29 mouse cellular contexts compared by ENCODE assay signal in the genomic region with DNA sequence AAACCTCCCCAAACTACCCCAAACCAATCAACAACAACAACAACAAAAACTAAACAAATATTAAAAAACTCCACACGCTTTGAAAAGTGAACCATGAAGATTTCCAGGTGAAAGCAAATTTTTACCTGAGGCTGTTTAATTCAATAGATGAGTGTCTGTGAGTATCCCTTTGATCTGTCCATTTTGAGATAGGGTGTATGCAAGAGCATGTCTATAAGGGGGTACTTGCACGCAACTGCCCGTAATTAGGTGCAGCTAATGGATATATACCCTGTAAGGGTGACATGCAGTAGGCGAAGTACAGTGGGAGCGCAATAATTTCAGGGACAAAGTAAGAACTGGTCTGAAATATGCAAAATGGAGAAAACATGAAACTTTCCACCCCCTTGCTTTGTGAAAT.
"Had no signal": no experiment of that assay in that cellular context is flagged by ENCODE, and none has a peak within 500 bp of the region (broad histone marks: within the 10 kb centered on the region; RNA-seq: fewer than 3 reads in every experiment).

No protein-coding gene starts in this region.

- H3K4me2 ChIP-seq: embryonic facial prominence, embryonic 12.5 days; embryonic facial prominence, embryonic 13.5 days; embryonic facial prominence, embryonic 15.5 days; forebrain, embryonic 12.5 days; forebrain, embryonic 13.5 days; forebrain, embryonic 15.5 days had no signal

- H3K9me3 ChIP-seq: embryonic facial prominence, embryonic 10.5 days; embryonic facial prominence, embryonic 12.5 days; embryonic facial prominence, embryonic 13.5 days; embryonic facial prominence, embryonic 15.5 days; forebrain, embryonic 10.5 days; forebrain, embryonic 12.5 days; forebrain, embryonic 13.5 days; forebrain, embryonic 15.5 days had no signal

- ATAC-seq: forebrain, embryonic 13.5 days; forebrain, embryonic 14.5 days; forebrain, embryonic 15.5 days; forebrain, embryonic 16.5 days; forebrain, postnatal 0 days had no signal

- H3K4me3 ChIP-seq: embryonic facial prominence, embryonic 10.5 days; embryonic facial prominence, embryonic 12.5 days; embryonic facial prominence, embryonic 13.5 days; embryonic facial prominence, embryonic 15.5 days; erythroblast, embryonic 14.5 days; forebrain, embryonic 10.5 days; forebrain, embryonic 12.5 days; forebrain, embryonic 13.5 days; forebrain, embryonic 15.5 days; gastrocnemius, adult 2 months; heart, adult 2 months had no signal

- H3K4me1 ChIP-seq: embryonic facial prominence, embryonic 10.5 days; embryonic facial prominence, embryonic 12.5 days; embryonic facial prominence, embryonic 13.5 days; embryonic facial prominence, embryonic 15.5 days; forebrain, embryonic 10.5 days; forebrain, embryonic 12.5 days; forebrain, embryonic 13.5 days; forebrain, embryonic 15.5 days had no signal

- DNase-seq: cerebellum, adult 2 months; cerebellum, adult 8-10 months; cerebellum, adult 9-10 months; cerebellum, adult 9-11 months; cerebellum, postnatal 10 days; cerebellum, postnatal 14 days; cerebellum, postnatal 25 days; cerebellum, postnatal 36 days; embryo, embryonic 11 days; forebrain, postnatal 0 days; gastrocnemius, adult 2 months; gastrocnemius, postnatal 10 days; gastrocnemius, postnatal 14 days; gastrocnemius, postnatal 25 days; gastrocnemius, postnatal 36 days; heart, adult 11 months; heart, adult 18-20 months; heart, adult 2 months had no signal

- H3K9ac ChIP-seq: embryonic facial prominence, embryonic 12.5 days; embryonic facial prominence, embryonic 13.5 days; embryonic facial prominence, embryonic 15.5 days; forebrain, embryonic 12.5 days; forebrain, embryonic 13.5 days; forebrain, embryonic 15.5 days; forebrain, postnatal 0 days had no signal

- H3K36me3 ChIP-seq: embryonic facial prominence, embryonic 10.5 days; embryonic facial prominence, embryonic 12.5 days; embryonic facial prominence, embryonic 13.5 days; embryonic facial prominence, embryonic 15.5 days; forebrain, embryonic 10.5 days; forebrain, embryonic 12.5 days; forebrain, embryonic 15.5 days had no signal

- H3K27me3 ChIP-seq: embryonic facial prominence, embryonic 12.5 days; embryonic facial prominence, embryonic 13.5 days; embryonic facial prominence, embryonic 15.5 days; forebrain, embryonic 12.5 days; forebrain, embryonic 13.5 days; forebrain, embryonic 15.5 days had no signal

- H3K27ac ChIP-seq: embryonic facial prominence, embryonic 10.5 days; embryonic facial prominence, embryonic 12.5 days; embryonic facial prominence, embryonic 13.5 days; embryonic facial prominence, embryonic 15.5 days; forebrain, embryonic 10.5 days; forebrain, embryonic 12.5 days; forebrain, embryonic 13.5 days; forebrain, embryonic 15.5 days; gastrocnemius, adult 2 months; heart, adult 2 months had no signal
